Mouse (Mus musculus) midbrain, postnatal 0 days (tissue): ENCODE measurements around the gene Ust. TPM values are rescaled to one million over a fixed set of nuclear protein-coding genes. Genes with fewer than 3 reads are reported as not detected.

ENCODE experiments used
- ATAC-seq: fragments of 200-750 bp; cut with Nextera tagmentation; 2 replicates; pipeline ENCODE4 v1.8.0; 2017; ENCODE audit warnings: moderate number of reproducible peaks, mild to moderate bottlenecking, moderate TSS enrichment, moderate library complexity; ENCODE audit not compliant: low FRiP score
- DNase-seq: peaks from one replicate; pipeline ENCODE4 v3.0.0-alpha.2; 2015; ENCODE audit warnings: low spot score
- H3K27ac ChIP-seq: fragments of 300-500 bp; sonication (generic); 2 replicates; pipeline ENCODE4 v1.5.1; 2014; ENCODE audit warnings: low read depth, mild to moderate bottlenecking, low read length, mixed read lengths
- H3K27me3 ChIP-seq: fragments of 300-500 bp; sonication (generic); 2 replicates; pipeline ENCODE4 v1.6.1; 2014; ENCODE audit warnings: low read length, control low read depth, mixed read lengths; ENCODE audit not compliant: insufficient read depth
- H3K36me3 ChIP-seq: fragments of 300-500 bp; sonication (generic); 2 replicates; pipeline ENCODE4 v1.6.1; 2014; ENCODE audit warnings: low read length, control low read depth, mixed read lengths; ENCODE audit not compliant: insufficient read depth
- H3K4me1 ChIP-seq: fragments of 300-500 bp; sonication (generic); 2 replicates; pipeline ENCODE4 v1.6.1; 2014; ENCODE audit warnings: mild to moderate bottlenecking, control low read depth, antibody characterized with exemption, low read length, mixed read lengths; ENCODE audit not compliant: insufficient read depth
- H3K4me2 ChIP-seq: fragments of 300-500 bp; sonication (generic); 2 replicates; pipeline ENCODE4 v1.6.1; 2014; ENCODE audit warnings: low read depth, mild to moderate bottlenecking, low read length, mixed read lengths; ENCODE audit not compliant: poor library complexity, severe bottlenecking
- H3K4me3 ChIP-seq: fragments of 300-500 bp; sonication (generic); 2 replicates; pipeline ENCODE4 v1.5.1; 2014; ENCODE audit warnings: low read depth, mild to moderate bottlenecking, low read length, moderate library complexity
- H3K9ac ChIP-seq: fragments of 300-500 bp; sonication (generic); replicated peaks from 2 replicates; pipeline ENCODE4 v1.6.1; 2014; ENCODE audit warnings: mild to moderate bottlenecking, low read length, moderate library complexity, mixed read lengths; ENCODE audit not compliant: poor library complexity, severe bottlenecking
- H3K9me3 ChIP-seq: fragments of 300-500 bp; sonication (generic); 2 replicates; pipeline ENCODE4 v1.6.1; 2016; ENCODE audit warnings: low read length, control low read depth
- CTCF ChIP-seq: IDR thresholded peaks from 2 replicates; pipeline ENCODE4 v1.5.1; 2016; ENCODE audit warnings: antibody characterized with exemption, mild to moderate bottlenecking
- WGBS: fragments of 180-500 bp; shearing (Covaris S2); extraction: QIAGEN DNeasy Blood & Tissue Kit; methylation state at CpG from one replicate; pipeline ENCODE4 v1.1.7; 2014; 5-methylcytosine and 5-hydroxymethylcytosine counted together
- polyA plus RNA-seq: library from polyadenylated mRNA; unstranded; fragments of >200 nt; fragmentation: Nextera tagmentation; extraction: Ambion mirVana; gene quantifications from 2 replicates; pipeline ENCODE4 v1.2.1, GENCODE M21; 2015
- total RNA-seq: library from RNA; depleted of rRNA; stranded (reverse); fragments of >200 nt; gene quantifications from 2 replicates; pipeline ENCODE4 v1.2.3, GENCODE M21; 2014

Ust gene
- total and polyA plus RNA-seq, 2 experiments from 2014 or later, result 5.0 to 8.1 TPM

- no peak for TF ChIP-seq CTCF
- WGBS, result 84% methylated on average over 8 of the region's 8 CpGs
- DNase-seq, result no peak
- ATAC-seq, result no peak
- no peaks in the 10 kb centered on the region for H3K36me3 ChIP-seq
- H3K9ac ChIP-seq, result no peak overlapping the region
- H3K4me1 ChIP-seq, result no peaks in the 10 kb centered on the region
- H3K27ac ChIP-seq, result no peak overlapping the region
- no peak overlapping the region for H3K4me3 ChIP-seq
- no peak overlapping the region for H3K4me2 ChIP-seq
- H3K9me3 ChIP-seq, result no peaks in the 10 kb centered on the region
- H3K27me3 ChIP-seq, result no peaks in the 10 kb centered on the region
Observed at GRCm38 (mm10) chr10:8477936-8478335, 40.7 kb downstream of the Ust start.

GRCm38 (mm10) chr10:8471995-8472394 lies 46.6 kb downstream of the Ust start:
- no peak overlapping the region for H3K4me2 ChIP-seq
- H3K4me3 ChIP-seq, result no peak overlapping the region
- H3K9ac ChIP-seq, result no peak overlapping the region
- no peaks in the 10 kb centered on the region for H3K9me3 ChIP-seq
- ATAC-seq, result no peak
- H3K27me3 ChIP-seq, result no peaks in the 10 kb centered on the region
- DNase-seq, result no peak
- no peaks in the 10 kb centered on the region for H3K36me3 ChIP-seq
- no peaks in the 10 kb centered on the region for H3K4me1 ChIP-seq
- H3K27ac ChIP-seq, result no peak overlapping the region
- no peak for TF ChIP-seq CTCF
- WGBS, result 84% methylated on average over 12 of the region's 12 CpGs

GRCm38 (mm10) chr10:8471012-8471411 lies 47.6 kb downstream of the Ust start:
- ATAC-seq, result no peak
- no peak for DNase-seq
- no peaks in the 10 kb centered on the region for H3K27me3 ChIP-seq
- WGBS, result 44% methylated on average over 5 of the region's 5 CpGs
- no peak for TF ChIP-seq CTCF
- no peaks in the 10 kb centered on the region for H3K4me1 ChIP-seq
- H3K27ac ChIP-seq, result no peak overlapping the region
- no peak overlapping the region for H3K9ac ChIP-seq
- H3K36me3 ChIP-seq, result no peaks in the 10 kb centered on the region
- no peak overlapping the region for H3K4me3 ChIP-seq
- no peak overlapping the region for H3K4me2 ChIP-seq
- H3K9me3 ChIP-seq, result no peaks in the 10 kb centered on the region

- Histone ChIP-seq H3K4me3 (no peak overlapping the region), H3K4me1 (no peaks in the 10 kb centered on the region), H3K36me3 (no peaks in the 10 kb centered on the region), H3K9ac (no peak overlapping the region), H3K27ac (no peak overlapping the region), H3K27me3 (no peaks in the 10 kb centered on the region), H3K9me3 (no peaks in the 10 kb centered on the region), H3K4me2 (no peak overlapping the region)
- DNase-seq, result no peak
- 87% methylated on average over 3 of the region's 3 CpGs for WGBS
- no peak for TF ChIP-seq CTCF
- ATAC-seq, result no peak
Observed at GRCm38 (mm10) chr10:8469516-8469915, 49.1 kb downstream of the Ust start.

- no peaks in the 10 kb centered on the region for H3K9me3 ChIP-seq
- H3K4me2 ChIP-seq, result no peak overlapping the region
- no peak for DNase-seq
- H3K9ac ChIP-seq, result no peak overlapping the region
- no peaks in the 10 kb centered on the region for H3K27me3 ChIP-seq
- H3K36me3 ChIP-seq, result no peaks in the 10 kb centered on the region
- no peak for ATAC-seq
- no peaks in the 10 kb centered on the region for H3K4me1 ChIP-seq
- no peak overlapping the region for H3K4me3 ChIP-seq
- TF ChIP-seq CTCF, result no peak
- 72% methylated on average over 5 of the region's 5 CpGs for WGBS
- no peak overlapping the region for H3K27ac ChIP-seq
Observed at GRCm38 (mm10) chr10:8468651-8469386, 49.8 kb downstream of the Ust start.

GRCm38 (mm10) chr10:8465918-8466317 lies 52.7 kb downstream of the Ust start:
- no peak for TF ChIP-seq CTCF
- no peak for DNase-seq
- no peak for ATAC-seq
- WGBS, result 79% methylated on average over 3 of the region's 3 CpGs
- Histone ChIP-seq H3K9ac (no peak overlapping the region), H3K4me3 (no peak overlapping the region), H3K36me3 (no peaks in the 10 kb centered on the region), H3K4me2 (no peak overlapping the region), H3K27ac (no peak overlapping the region), H3K4me1 (no peaks in the 10 kb centered on the region), H3K9me3 (no peaks in the 10 kb centered on the region), H3K27me3 (no peaks in the 10 kb centered on the region)
